Mouse (Mus musculus): ENCODE measurements around the gene Bms1. TPM values are rescaled to one million over a fixed set of nuclear protein-coding genes. Genes with fewer than 3 reads are reported as not detected.

Bms1 gene
- polyA plus RNA-seq, 1 experiment from 2014 or later: 27.4 TPM

GRCm38 (mm10) chr6:118381234-118381633 lies 38.0 kb downstream of the Bms1 start:
- Histone ChIP-seq H3K4me2 (no peak overlapping the region), H3K9me3 (replicated peaks) (no peaks in the 10 kb centered on the region), H3K4me1 (peaks cover 5% of the 10 kb centered on the region; the same call in 1 of the 2 replicates), H3K27me3 (peaks cover 8% of the 10 kb centered on the region), H3K4me3 (no peak overlapping the region), H3K9ac (no peak overlapping the region), H3K36me3 (ENCODE audit: poor library complexity, severe bottlenecking) (peaks cover 46% of the 10 kb centered on the region), H3K27ac (no peak overlapping the region)
- ATAC-seq: no peak
- 87% methylated on average over 4 of the region's 4 CpGs for WGBS

- Histone ChIP-seq H3K4me1 (peaks cover 5% of the 10 kb centered on the region; the same call in 1 of the 2 replicates), H3K27ac (no peak overlapping the region), H3K9me3 (replicated peaks) (no peaks in the 10 kb centered on the region), H3K4me2 (no peak overlapping the region), H3K27me3 (peaks cover 10% of the 10 kb centered on the region), H3K36me3 (ENCODE audit: poor library complexity, severe bottlenecking) (peaks cover 40% of the 10 kb centered on the region), H3K9ac (no peak overlapping the region), H3K4me3 (no peak overlapping the region)
- no peak for ATAC-seq
- 61% methylated on average over 3 of the region's 3 CpGs for WGBS
These were observed 38.6 kb downstream of the Bms1 start for GRCm38 (mm10) chr6:118380630-118381029.

GRCm38 (mm10) chr6:118379451-118380167 lies 39.7 kb downstream of the Bms1 start:
- peak; percentile 89 for ATAC-seq
- Histone ChIP-seq H3K4me2 (0 out of 2 replicates have a peak overlapping the region, but pooled peaks have one; percentile 17), H3K27ac (no peak overlapping the region), H3K36me3 (ENCODE audit: poor library complexity, severe bottlenecking) (peaks cover 33% of the 10 kb centered on the region), H3K4me3 (no peak overlapping the region), H3K9me3 (replicated peaks) (no peaks in the 10 kb centered on the region), H3K27me3 (peaks cover 14% of the 10 kb centered on the region), H3K9ac (no peak overlapping the region), H3K4me1 (peaks cover 5% of the 10 kb centered on the region; the same call in 1 of the 2 replicates)
- WGBS: 35% methylated on average over 20 of the region's 20 CpGs

GRCm38 (mm10) chr6:118377611-118378010 lies 41.7 kb downstream of the Bms1 start:
- ATAC-seq: no peak
- H3K27ac ChIP-seq: no peak overlapping the region
- peaks cover 5% of the 10 kb centered on the region; the same call in 1 of the 2 replicates for H3K4me1 ChIP-seq
- no peaks in the 10 kb centered on the region for H3K9me3 ChIP-seq (replicated peaks)
- 48% methylated on average over 8 of the region's 10 CpGs for WGBS
- no peak overlapping the region for H3K4me2 ChIP-seq
- H3K36me3 ChIP-seq (ENCODE audit: poor library complexity, severe bottlenecking): peaks cover 13% of the 10 kb centered on the region
- no peak overlapping the region for H3K9ac ChIP-seq
- no peak overlapping the region for H3K4me3 ChIP-seq
- H3K27me3 ChIP-seq: peaks cover 14% of the 10 kb centered on the region

GRCm38 (mm10) chr6:118376023-118376422 lies 43.3 kb downstream of the Bms1 start:
- WGBS: 73% methylated on average over 10 of the region's 10 CpGs
- no peak for ATAC-seq

GRCm38 (mm10) chr6:118375457-118375856 lies 43.8 kb downstream of the Bms1 start:
- no peak overlapping the region for H3K4me2 ChIP-seq
- H3K36me3 ChIP-seq (ENCODE audit: poor library complexity, severe bottlenecking): no peaks in the 10 kb centered on the region
- peaks cover 14% of the 10 kb centered on the region for H3K27me3 ChIP-seq
- no peaks in the 10 kb centered on the region for H3K9me3 ChIP-seq (replicated peaks)
- H3K4me1 ChIP-seq: peaks cover 5% of the 10 kb centered on the region; the same call in 1 of the 2 replicates
- H3K4me3 ChIP-seq: no peak overlapping the region
- 63% methylated on average over 3 of the region's 3 CpGs for WGBS
- ATAC-seq: no peak
- H3K27ac ChIP-seq: no peak overlapping the region
- no peak overlapping the region for H3K9ac ChIP-seq

More at GRCm38 (mm10) chr6:118376023-118376422, 43.3 kb downstream of the Bms1 start:
- H3K4me1 ChIP-seq: peaks cover 5% of the 10 kb centered on the region; the same call in 1 of the 2 replicates
- no peak overlapping the region for H3K4me3 ChIP-seq
- H3K9me3 ChIP-seq (replicated peaks): no peaks in the 10 kb centered on the region
- peaks cover 14% of the 10 kb centered on the region for H3K27me3 ChIP-seq
- no peak overlapping the region for H3K9ac ChIP-seq
- H3K27ac ChIP-seq: no peak overlapping the region
- no peak overlapping the region for H3K4me2 ChIP-seq
- no peaks in the 10 kb centered on the region for H3K36me3 ChIP-seq (ENCODE audit: poor library complexity, severe bottlenecking)

- Histone ChIP-seq H3K27me3 (peaks cover 12% of the 10 kb centered on the region), H3K4me2 (no peak overlapping the region), H3K36me3 (ENCODE audit: poor library complexity, severe bottlenecking) (no peaks in the 10 kb centered on the region), H3K27ac (no peak overlapping the region), H3K9ac (no peak overlapping the region), H3K9me3 (replicated peaks) (no peaks in the 10 kb centered on the region), H3K4me1 (peaks cover 5% of the 10 kb centered on the region; the same call in 1 of the 2 replicates), H3K4me3 (no peak overlapping the region)
- no peak for ATAC-seq
- WGBS: 81% methylated on average over 3 of the region's 3 CpGs
These were observed 44.2 kb downstream of the Bms1 start for GRCm38 (mm10) chr6:118375026-118375425.

- H3K4me3 ChIP-seq: no peak overlapping the region
- no peaks in the 10 kb centered on the region for H3K9me3 ChIP-seq (replicated peaks)
- no peak overlapping the region for H3K27ac ChIP-seq
- no peaks in the 10 kb centered on the region for H3K4me1 ChIP-seq
- H3K36me3 ChIP-seq (ENCODE audit: poor library complexity, severe bottlenecking): no peaks in the 10 kb centered on the region
- peaks cover 9% of the 10 kb centered on the region for H3K27me3 ChIP-seq
- no peak overlapping the region for H3K9ac ChIP-seq
- WGBS: 40% methylated on average over 5 of the region's 5 CpGs
- ATAC-seq: no peak
- H3K4me2 ChIP-seq: no peak overlapping the region
These were observed 46.0 kb downstream of the Bms1 start for GRCm38 (mm10) chr6:118373294-118373693.

GRCm38 (mm10) chr6:118372794-118373193 lies 46.5 kb downstream of the Bms1 start:
- peaks cover 9% of the 10 kb centered on the region for H3K27me3 ChIP-seq
- no peak overlapping the region for H3K4me2 ChIP-seq
- no peak overlapping the region for H3K27ac ChIP-seq
- no peaks in the 10 kb centered on the region for H3K4me1 ChIP-seq
- H3K36me3 ChIP-seq (ENCODE audit: poor library complexity, severe bottlenecking): no peaks in the 10 kb centered on the region
- no peak for ATAC-seq
- H3K9me3 ChIP-seq (replicated peaks): no peaks in the 10 kb centered on the region
- WGBS: 76% methylated on average over 5 of the region's 5 CpGs
- no peak overlapping the region for H3K4me3 ChIP-seq
- no peak overlapping the region for H3K9ac ChIP-seq

GRCm38 (mm10) chr6:118367502-118367901 lies 51.8 kb downstream of the Bms1 start:
- Histone ChIP-seq H3K27ac (no peak overlapping the region), H3K9me3 (replicated peaks) (no peaks in the 10 kb centered on the region), H3K9ac (no peak overlapping the region), H3K27me3 (no peaks in the 10 kb centered on the region), H3K4me3 (no peak overlapping the region), H3K36me3 (ENCODE audit: poor library complexity, severe bottlenecking) (no peaks in the 10 kb centered on the region), H3K4me1 (no peaks in the 10 kb centered on the region), H3K4me2 (no peak overlapping the region)
- ATAC-seq: no peak
- WGBS: 91% methylated on average over 7 of the region's 7 CpGs

GRCm38 (mm10) chr6:118366196-118366595 lies 53.1 kb downstream of the Bms1 start:
- Histone ChIP-seq H3K27me3 (no peaks in the 10 kb centered on the region), H3K4me3 (no peak overlapping the region), H3K9me3 (replicated peaks) (peaks cover 5% of the 10 kb centered on the region; the same call in 1 of the 2 replicates), H3K27ac (no peak overlapping the region), H3K9ac (no peak overlapping the region), H3K4me1 (no peaks in the 10 kb centered on the region), H3K36me3 (ENCODE audit: poor library complexity, severe bottlenecking) (no peaks in the 10 kb centered on the region), H3K4me2 (no peak overlapping the region)
- WGBS: 73% methylated on average over 3 of the region's 3 CpGs
- no peak for ATAC-seq

GRCm38 (mm10) chr6:118365781-118366180 lies 53.5 kb downstream of the Bms1 start:
- ATAC-seq: no peak
- H3K36me3 ChIP-seq (ENCODE audit: poor library complexity, severe bottlenecking): no peaks in the 10 kb centered on the region
- H3K4me2 ChIP-seq: no peak overlapping the region
- H3K9me3 ChIP-seq (replicated peaks): peaks cover 5% of the 10 kb centered on the region; the same call in 1 of the 2 replicates
- no peak overlapping the region for H3K27ac ChIP-seq
- no peak overlapping the region for H3K4me3 ChIP-seq
- no peaks in the 10 kb centered on the region for H3K4me1 ChIP-seq
- no peaks in the 10 kb centered on the region for H3K27me3 ChIP-seq
- H3K9ac ChIP-seq: no peak overlapping the region

All from forebrain, embryonic 13.5 days (tissue).